Mouse (Mus musculus): ENCODE measurements around the gene Mfsd11.
A peak's percentile ranks its signal among the peaks of the same experiment; 100 is the strongest.
"Not testable (repeated sequence)": the region's sequence is repeated elsewhere in the genome, so short reads cannot be mapped to it uniquely, and the experiment has no call there.

Mfsd11 gene

GRCm38 (mm10) chr11:116821057-116821940, 30.9 kb upstream of the Mfsd11 start:
- no peak for DNase-seq (ENCODE audit: low spot score in 2 of 2)

- no peak for DNase-seq (ENCODE audit: low spot score in 2 of 2)
Observed at GRCm38 (mm10) chr11:116822215-116822614, 30.0 kb upstream of the Mfsd11 start.

- DNase-seq (ENCODE audit: low spot score in 2 of 2), result no peak
Observed at GRCm38 (mm10) chr11:116822626-116823025, 29.6 kb upstream of the Mfsd11 start.

GRCm38 (mm10) chr11:116823255-116823654, 29.0 kb upstream of the Mfsd11 start:
- no peak for DNase-seq (ENCODE audit: low spot score in 2 of 2)

GRCm38 (mm10) chr11:116823885-116824284, 28.4 kb upstream of the Mfsd11 start:
- not testable (repeated sequence) for DNase-seq (ENCODE audit: low spot score in 2 of 2)

GRCm38 (mm10) chr11:116825230-116825629, 27.0 kb upstream of the Mfsd11 start:
- DNase-seq (ENCODE audit: low spot score in 2 of 2), result no peak

- DNase-seq (ENCODE audit: low spot score in 2 of 2), result no peak
Observed at GRCm38 (mm10) chr11:116826550-116827504, 25.4 kb upstream of the Mfsd11 start.

GRCm38 (mm10) chr11:116827534-116828165, 24.6 kb upstream of the Mfsd11 start, which contains the start of gene Mxra7:
Mxra7 (minus strand) TSS chr11:116828046.
- peak; percentile 84 to 88 for DNase-seq (ENCODE audit: low spot score in 2 of 2)

GRCm38 (mm10) chr11:116832172-116832685, 20.0 kb upstream of the Mfsd11 start:
- no peak for DNase-seq (ENCODE audit: low spot score in 2 of 2)

GRCm38 (mm10) chr11:116834954-116835353, 17.3 kb upstream of the Mfsd11 start:
- DNase-seq (ENCODE audit: low spot score in 2 of 2), result no peak

GRCm38 (mm10) chr11:116836283-116836682, 16.0 kb upstream of the Mfsd11 start:
- no peak for DNase-seq (ENCODE audit: low spot score in 2 of 2)

GRCm38 (mm10) chr11:116837441-116837840, 14.8 kb upstream of the Mfsd11 start:
- no peak for DNase-seq (ENCODE audit: low spot score in 2 of 2)

- DNase-seq (ENCODE audit: low spot score in 2 of 2), result no peak
Observed at GRCm38 (mm10) chr11:116838936-116839335, 13.3 kb upstream of the Mfsd11 start.

- no peak for DNase-seq (ENCODE audit: low spot score in 2 of 2)
Observed at GRCm38 (mm10) chr11:116839601-116840000, 12.6 kb upstream of the Mfsd11 start.

- DNase-seq (ENCODE audit: low spot score in 2 of 2), result no peak
Observed at GRCm38 (mm10) chr11:116840748-116841147, 11.5 kb upstream of the Mfsd11 start.

- peak in 1 of 2 experiments; percentile 66 for DNase-seq (ENCODE audit: low spot score in 2 of 2)
Observed at GRCm38 (mm10) chr11:116842531-116843260, 9.5 kb upstream of the Mfsd11 start.

GRCm38 (mm10) chr11:116843261-116844233, 8.7 kb upstream of the Mfsd11 start, which contains the start of the genes Mettl23 and Jmjd6:
Mettl23 (plus strand) TSS chr11:116843278.
Jmjd6 (minus strand) TSS chr11:116843449.
- DNase-seq (ENCODE audit: low spot score in 2 of 2), result peak; percentile 96 to 99

- no peak for DNase-seq (ENCODE audit: low spot score in 2 of 2)
Observed at GRCm38 (mm10) chr11:116846593-116847181, 5.6 kb upstream of the Mfsd11 start.
